Mouse (Mus musculus): ENCODE measurements around the gene Prkag1.

The Prkag1 gene

GRCm38 (mm10) chr15:98830736-98831683 lies at the start of gene Prkag1:
TSS of gene Prkag1 (minus strand) at chr15:98831521.
- DNase-seq (ENCODE audit: low spot score): peak; percentile 91

DNA sequence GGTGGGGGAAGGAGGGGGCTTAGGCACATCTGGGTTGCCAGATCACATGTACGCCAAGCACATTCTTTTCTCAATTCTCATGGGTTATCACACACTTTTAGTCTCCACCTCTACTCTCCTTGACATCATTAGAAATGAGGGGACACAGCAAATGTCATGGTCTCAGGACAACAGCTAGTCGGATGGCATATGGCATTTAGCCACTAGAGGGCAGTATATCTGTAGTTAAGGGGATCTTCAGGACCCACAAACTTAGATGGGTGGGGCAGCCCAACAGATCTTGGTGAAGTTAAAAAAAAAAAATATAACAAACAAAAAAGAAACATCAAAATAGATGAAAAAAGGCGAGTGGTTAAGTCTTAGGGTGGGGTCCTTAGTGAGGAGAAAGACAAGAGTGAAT lies 46.0 kb upstream of the Prkag1 start:
- no peak for DNase-seq (ENCODE audit: low spot score)

GRCm38 (mm10) chr15:98871916-98872888 lies 40.9 kb upstream of the Prkag1 start:
- DNase-seq (ENCODE audit: low spot score): peak; percentile 92

DNA sequence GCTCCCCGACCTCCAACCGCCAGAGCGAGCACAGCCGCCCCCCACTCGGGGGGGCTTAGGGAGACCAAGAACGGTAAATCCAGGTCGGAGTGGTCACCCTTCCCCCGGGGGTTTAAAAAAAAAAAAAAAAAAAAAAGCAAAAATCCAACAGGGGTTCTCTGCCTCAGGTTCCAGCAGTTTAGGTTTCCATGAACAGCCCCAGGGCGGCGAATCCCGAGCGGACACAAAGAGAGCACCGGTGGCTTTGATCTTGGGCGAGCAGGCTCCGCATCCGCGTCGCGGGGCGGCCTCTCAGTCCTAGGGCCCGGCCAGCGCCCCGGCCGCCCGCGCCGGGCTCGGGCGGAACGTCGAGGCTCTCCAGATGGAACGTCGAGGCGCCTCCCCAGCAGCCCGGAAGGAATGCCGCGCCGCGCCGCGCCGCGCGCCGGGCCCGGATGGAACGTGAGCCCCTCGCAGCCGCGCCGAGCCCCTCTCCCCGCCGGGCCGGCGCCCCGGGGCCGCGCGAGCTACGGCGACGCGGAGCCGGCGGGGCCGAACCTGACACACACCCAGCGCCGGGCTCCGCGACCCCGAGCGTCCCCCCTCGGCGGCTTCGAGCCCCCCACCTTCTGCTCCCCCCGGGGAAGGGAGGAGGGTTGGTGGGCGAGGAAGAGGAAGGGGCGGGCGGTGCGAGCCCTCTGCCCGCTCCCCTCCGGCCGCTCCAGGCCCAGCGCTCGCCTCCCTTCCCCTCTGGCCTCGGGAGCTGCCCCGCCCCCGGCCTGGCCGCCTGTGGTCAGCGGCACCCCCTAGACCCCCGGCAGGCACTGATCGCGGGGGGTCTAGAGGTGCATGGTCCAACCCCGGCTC lies 40.0 kb upstream of the Prkag1 start, which contains the start of gene Kmt2d:
Gene Kmt2d (minus strand): TSS at position 135 of the 846 bp plus-strand sequence.
- DNase-seq (ENCODE audit: low spot score): no peak

DNA sequence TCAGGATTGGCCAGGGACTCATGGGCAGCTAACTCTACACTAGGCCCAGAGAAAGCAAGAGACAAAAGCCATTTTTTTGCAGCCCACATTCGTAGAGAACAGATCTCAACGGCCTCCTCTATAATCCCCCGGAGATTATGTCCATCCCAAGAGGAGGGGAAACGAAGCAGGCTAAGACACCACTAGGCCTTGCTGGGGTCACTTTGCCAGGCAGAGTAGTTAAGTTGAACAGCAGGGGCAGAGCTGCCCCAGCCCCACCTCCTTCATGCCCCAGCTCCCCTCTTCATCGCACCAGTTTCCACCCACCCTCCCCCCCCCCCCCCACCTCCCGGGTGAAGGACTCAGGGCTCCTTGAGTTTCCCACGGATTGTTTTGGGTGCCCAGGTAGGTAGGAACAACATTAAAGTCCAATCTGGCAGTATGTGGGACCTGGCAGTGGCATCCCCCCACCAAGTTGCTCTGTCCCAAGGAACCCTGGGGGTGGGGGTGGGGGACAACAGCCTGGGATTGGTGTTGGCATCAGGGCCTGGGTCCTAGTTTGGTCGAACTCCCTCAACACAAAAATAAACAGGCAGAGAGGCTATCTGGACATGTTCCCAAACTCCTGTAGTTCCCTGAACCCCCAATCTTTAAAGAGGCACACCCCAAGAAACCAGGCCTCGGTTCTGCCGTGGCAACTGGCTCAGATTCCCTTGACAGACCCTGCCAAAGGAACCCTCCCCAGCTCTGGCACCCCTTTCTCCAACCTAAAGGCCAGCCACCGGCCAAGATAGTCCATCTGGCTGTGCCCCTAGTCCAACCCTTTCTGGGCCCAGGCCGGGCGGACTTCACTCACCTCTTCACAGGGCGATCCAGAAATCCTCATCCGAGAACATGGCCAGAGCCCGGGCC lies 39.1 kb upstream of the Prkag1 start:
- DNase-seq (ENCODE audit: low spot score): no peak

GRCm38 (mm10) chr15:98869342-98870178 lies 38.2 kb upstream of the Prkag1 start:
- DNase-seq (ENCODE audit: low spot score): no peak

- no peak for DNase-seq (ENCODE audit: low spot score)
These were observed 37.2 kb upstream of the Prkag1 start for GRCm38 (mm10) chr15:98868346-98869063.

DNA sequence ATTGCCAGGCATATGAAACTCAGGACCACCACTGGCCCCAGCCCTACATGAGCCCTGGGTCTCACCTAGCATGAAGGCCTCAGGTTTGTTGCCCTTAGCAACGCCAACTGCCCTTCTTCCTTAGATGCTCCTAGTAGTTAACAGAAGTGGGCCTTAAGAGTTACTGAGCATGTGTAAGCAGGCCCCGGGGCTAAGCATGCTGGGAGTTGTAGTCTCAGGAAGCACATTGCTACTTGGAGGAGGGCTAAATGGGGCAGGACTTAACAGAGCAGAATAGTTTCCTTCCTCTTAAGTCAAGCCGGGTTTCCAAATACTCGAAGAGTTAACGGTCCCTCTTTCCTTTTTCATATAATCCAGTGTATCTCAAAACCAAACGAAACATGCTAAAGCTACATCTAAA lies 36.0 kb upstream of the Prkag1 start:
- DNase-seq (ENCODE audit: low spot score): no peak

DNA sequence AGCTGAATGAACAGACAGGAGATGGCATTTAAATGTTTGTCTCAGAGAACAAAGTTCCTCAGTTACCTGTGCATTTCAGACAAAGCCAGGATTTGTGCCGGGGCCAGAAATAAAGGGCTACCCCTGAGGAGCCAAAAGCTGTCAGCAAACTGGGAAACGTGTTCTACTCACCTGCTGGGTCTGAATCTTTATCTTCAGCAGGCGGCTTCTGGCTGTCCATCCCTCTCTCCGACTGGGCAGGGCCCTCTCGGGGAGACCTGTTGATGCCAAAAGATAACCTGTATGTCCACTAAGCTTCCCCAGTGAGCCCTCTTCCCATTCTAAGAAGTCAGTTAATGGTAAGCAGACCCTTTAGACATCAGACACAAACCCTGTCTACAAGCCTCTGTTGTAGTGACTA lies 35.2 kb upstream of the Prkag1 start:
- no peak for DNase-seq (ENCODE audit: low spot score)

DNA sequence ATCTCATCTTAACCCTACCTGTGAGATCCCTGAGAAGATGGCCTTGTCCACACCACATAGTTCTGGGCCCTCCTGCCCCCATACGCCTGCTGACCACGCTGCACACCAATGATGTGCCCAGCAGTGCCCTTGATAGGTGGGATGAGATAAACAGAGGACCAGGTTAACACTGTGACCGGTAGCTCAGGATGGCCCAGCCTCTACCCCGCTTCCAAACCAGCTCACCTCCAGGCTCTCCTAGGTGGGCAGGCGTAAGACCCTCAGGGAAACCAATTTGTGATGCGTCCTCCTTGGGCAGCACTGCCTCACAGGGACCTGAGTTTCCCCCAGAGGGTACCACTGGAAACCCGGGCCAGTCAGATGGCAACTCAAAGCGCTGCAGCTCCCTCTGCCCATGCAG lies 34.5 kb upstream of the Prkag1 start:
- DNase-seq (ENCODE audit: low spot score): no peak

- no peak for DNase-seq (ENCODE audit: low spot score)
These were observed 33.6 kb upstream of the Prkag1 start for GRCm38 (mm10) chr15:98864951-98865350.

- DNase-seq (ENCODE audit: low spot score): no peak
These were observed 32.2 kb upstream of the Prkag1 start for GRCm38 (mm10) chr15:98863451-98863958.

DNA sequence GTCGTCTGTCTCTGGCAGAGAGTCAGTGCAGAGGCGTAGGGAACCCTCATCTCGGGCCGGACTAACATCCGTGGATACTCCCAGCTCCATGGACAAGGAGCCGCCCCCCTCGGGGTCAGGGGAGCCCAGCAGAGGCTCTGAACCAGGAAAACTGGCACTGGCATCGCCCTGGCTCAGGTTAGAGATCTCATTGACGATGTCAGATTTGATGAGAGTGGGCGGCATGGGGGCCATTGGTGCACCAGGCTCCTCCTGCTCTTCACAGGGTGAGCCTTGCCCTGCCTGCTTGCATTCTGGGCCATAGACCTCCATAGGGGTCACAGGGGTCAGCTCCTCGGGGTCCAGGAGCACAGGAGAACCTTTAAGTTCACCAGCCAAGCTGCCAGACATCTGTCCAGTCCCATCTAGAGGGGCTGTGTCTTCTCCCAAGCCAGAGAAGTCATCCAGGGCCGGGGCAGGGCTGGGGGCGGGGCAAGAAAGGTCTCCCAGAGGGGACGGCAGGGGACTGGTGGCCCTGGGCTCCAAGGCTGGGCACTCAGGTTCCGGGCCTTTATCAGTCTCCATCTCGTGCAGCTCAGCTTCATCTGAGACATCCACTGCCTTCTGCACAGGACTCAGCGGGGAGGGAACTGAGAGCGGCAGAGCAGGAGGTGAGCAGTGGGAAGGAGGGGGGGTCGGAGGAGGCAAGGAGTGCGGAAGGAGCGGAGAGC lies 30.5 kb upstream of the Prkag1 start:
- no peak for DNase-seq (ENCODE audit: low spot score)

GRCm38 (mm10) chr15:98860921-98861320 lies 29.6 kb upstream of the Prkag1 start:
- DNase-seq (ENCODE audit: low spot score): no peak

DNA sequence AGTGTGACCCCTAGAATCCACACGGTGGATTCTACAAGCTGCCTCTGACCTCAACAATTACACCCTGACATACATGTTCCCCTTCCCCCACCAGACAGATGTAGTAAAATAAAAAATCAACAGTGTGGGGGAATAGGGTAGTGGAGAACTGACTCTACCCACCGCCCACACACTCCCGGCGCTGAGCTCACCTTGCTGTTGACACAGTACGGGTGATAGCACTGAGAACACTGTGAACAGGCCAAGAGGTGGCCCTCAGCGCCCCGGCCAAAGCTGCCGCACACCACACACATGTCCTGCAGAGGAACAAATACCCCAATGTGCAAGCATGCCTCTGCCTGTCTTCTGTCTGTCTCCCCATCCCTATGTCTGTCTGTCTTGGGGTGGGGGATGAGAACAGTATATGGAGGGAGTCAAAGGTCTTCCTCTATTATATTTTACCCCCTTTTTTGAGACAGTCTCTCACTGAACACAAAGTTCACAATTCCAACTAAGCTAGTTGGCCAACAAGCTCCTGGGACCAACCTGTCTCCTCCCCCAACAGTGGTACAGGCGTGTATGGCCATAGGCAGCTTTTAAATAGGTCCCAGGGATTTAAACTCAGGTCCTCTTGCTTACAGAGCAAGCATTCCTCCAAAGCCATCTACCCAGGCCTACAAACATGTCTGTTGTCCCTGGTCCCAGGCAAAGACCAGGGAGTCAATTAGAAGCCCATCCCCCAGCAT lies 28.2 kb upstream of the Prkag1 start:
- DNase-seq (ENCODE audit: low spot score): no peak

- no peak for DNase-seq (ENCODE audit: low spot score)
These were observed 22.9 kb upstream of the Prkag1 start for GRCm38 (mm10) chr15:98854214-98854613.

- no peak for DNase-seq (ENCODE audit: low spot score)
These were observed 22.0 kb upstream of the Prkag1 start for GRCm38 (mm10) chr15:98853161-98853937.
